Mouse (Mus musculus) E14TG2a.4 (cell line): ENCODE results near the gene Cavin4.

Source experiments
- CTCF ChIP-seq: conservative IDR thresholded peaks from 2 replicates; pipeline ENCODE4 v1.5.1; 2014; ENCODE audit warnings: low read length
- NANOG ChIP-seq: IDR thresholded peaks from 2 replicates; pipeline ENCODE4 v1.6.1; 2014; ENCODE audit warnings: borderline replicate concordance, low read length, mixed read lengths
- POU5F1 ChIP-seq: IDR thresholded peaks from 2 replicates; pipeline ENCODE4 v1.6.1; 2014; ENCODE audit warnings: low read length, borderline replicate concordance

DNA sequence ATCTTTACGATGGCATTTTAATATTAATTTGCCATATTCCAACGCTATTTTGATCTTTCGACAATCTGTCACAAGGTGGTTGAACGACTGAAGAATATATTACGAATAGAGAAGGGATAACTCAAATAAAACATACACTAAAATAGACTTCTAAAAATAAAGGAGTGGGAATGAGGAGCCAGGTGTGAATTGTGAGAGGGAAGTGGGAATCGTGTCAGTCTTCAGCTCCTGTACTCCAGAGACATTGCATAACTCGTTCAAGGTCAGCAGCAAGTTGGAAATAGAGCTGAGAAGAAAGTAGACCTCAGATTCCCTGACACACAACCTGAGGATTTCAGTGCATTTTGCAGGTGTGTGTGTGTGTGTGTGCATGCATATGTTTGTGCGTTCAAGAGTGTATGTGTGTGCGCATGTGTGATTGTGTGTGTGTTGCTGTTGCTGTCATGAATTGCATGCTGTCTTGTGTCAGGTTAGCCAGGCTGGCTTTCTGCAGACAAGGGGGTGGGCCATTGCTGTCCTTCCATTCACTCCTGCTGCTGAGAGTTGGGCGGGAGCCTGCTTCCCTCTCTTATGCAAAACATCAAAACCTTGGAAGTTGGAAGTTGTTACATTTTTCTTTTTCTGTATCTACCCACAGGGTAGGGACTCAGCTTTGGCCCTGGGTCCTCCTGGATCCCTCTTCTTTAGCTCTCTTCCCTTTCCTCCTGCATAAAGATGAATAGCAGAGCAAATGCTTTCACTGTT lies 12.5 kb upstream of the Cavin4 start:
- TF ChIP-seq CTCF (no peak), POU5F1 (no peak), NANOG (no peak)
